Mouse (Mus musculus) G1E (cell line): ENCODE results near the gene Mrpl11.

ENCODE experiments used
- CTCF ChIP-seq: IDR thresholded peaks from 2 replicates; pipeline ENCODE4 v1.5.1; 2012; ENCODE audit warnings: low read depth, low read length, inconsistent platforms, mixed read lengths
- GATA1 ChIP-seq: IDR thresholded peaks from 2 replicates; pipeline ENCODE4 v1.6.1; 2012; ENCODE audit warnings: borderline replicate concordance, low read length, inconsistent platforms, mixed read lengths

- peak; percentile 39; the same call in 1 of the 2 replicates for TF ChIP-seq CTCF
- TF ChIP-seq GATA1: no peak
Measured at GRCm38 (mm10) chr19:4968236-4968635, 6.3 kb downstream of the Mrpl11 start.
